Mouse (Mus musculus): Measurements from ENCODE around the gene Ovch2.
"Not testable (repeated sequence)": the region's sequence is repeated elsewhere in the genome, so short reads cannot be mapped to it uniquely, and the experiment has no call there.

Gene Ovch2

DNA sequence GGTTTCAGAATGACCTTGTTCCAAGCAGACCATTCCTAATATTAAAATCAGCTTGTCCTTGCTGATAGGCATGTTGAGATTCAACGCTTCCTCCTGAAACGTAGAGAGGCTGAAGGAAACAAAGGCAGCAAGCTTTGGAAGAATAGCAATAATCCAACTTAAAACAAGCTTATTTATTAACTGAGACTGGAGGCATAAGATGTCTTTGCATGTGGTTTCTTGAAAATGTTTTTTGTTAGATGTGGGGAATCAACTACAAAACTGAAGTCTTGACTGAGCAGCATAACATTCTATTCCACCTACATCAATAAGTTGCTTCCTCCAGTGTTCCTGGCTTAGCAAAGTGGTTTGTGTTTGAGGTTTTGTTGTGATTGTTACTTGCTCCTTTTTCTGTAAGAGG is at the start of gene Ovch2:
Gene Ovch2 (minus strand): TSS at position 101 of the 400 bp plus-strand sequence.
- DNase-seq (ENCODE audit: inconsistent age in 2 of 2, low spot score in 1 of 2), result no peak

DNA sequence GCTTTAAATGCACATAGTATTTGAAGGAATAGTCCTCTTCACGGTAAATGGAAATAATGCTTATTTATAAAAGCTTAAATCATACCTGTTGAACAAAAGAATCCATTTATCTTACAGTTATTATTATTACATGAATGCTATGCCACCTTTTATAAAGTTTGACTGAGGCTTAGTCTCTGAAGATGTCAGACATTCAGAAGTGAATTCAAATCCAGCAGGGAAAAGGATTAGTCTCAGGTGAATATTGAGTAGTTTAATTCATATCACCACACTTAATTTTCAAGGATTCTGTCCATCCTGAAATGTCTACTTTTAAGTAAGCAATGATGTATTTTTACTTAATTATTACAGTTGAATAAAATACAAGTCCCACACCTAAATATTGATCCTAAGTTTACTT is 46.4 kb upstream of the Ovch2 start, which contains the start of gene Olfr470:
Gene Olfr470 (minus strand): TSS at position 101 of the 400 bp plus-strand sequence.
- not testable (repeated sequence) for DNase-seq (ENCODE audit: inconsistent age in 2 of 2, low spot score in 1 of 2)

GRCm38 (mm10) chr7:107841719-107842118 is 40.7 kb upstream of the Ovch2 start:
- peak in 1 of 2 experiments; percentile 35 for DNase-seq (ENCODE audit: inconsistent age in 2 of 2, low spot score in 1 of 2)

GRCm38 (mm10) chr7:107825441-107825840 is 24.4 kb upstream of the Ovch2 start, which contains the start of gene Olfr469:
Olfr469 (minus strand) TSS chr7:107825541.
- not testable (repeated sequence) for DNase-seq (ENCODE audit: inconsistent age in 2 of 2, low spot score in 1 of 2)

GRCm38 (mm10) chr7:107823867-107824266 is 22.9 kb upstream of the Ovch2 start:
- DNase-seq (ENCODE audit: inconsistent age in 2 of 2, low spot score in 1 of 2), result not testable (repeated sequence)

DNA sequence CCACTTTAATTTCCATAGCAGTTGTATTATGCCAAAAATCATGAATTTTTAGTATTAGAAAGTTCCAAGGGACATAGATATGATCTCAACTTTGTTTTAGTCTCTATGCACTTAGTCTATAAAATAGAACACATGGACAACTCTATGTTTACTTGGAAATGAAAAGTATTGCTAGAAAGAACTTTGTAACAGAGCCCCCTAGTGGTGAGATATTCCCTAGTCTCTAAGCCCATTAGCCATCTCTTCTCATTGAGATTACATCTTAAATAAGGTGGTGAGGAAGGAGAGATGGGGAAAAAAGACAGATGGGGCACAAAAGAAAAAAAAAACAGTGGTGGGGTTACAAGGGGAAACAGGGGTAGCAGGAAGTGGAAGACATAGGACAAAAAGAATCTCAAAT is 18.4 kb upstream of the Ovch2 start:
- peak in 1 of 2 experiments; percentile 39 for DNase-seq (ENCODE audit: inconsistent age in 2 of 2, low spot score in 1 of 2)

GRCm38 (mm10) chr7:107811963-107812362 is 11.0 kb upstream of the Ovch2 start, which contains the start of gene Olfr467:
Olfr467 (plus strand) TSS chr7:107812263.
- DNase-seq (ENCODE audit: inconsistent age in 2 of 2, low spot score in 1 of 2), result no peak

DNA sequence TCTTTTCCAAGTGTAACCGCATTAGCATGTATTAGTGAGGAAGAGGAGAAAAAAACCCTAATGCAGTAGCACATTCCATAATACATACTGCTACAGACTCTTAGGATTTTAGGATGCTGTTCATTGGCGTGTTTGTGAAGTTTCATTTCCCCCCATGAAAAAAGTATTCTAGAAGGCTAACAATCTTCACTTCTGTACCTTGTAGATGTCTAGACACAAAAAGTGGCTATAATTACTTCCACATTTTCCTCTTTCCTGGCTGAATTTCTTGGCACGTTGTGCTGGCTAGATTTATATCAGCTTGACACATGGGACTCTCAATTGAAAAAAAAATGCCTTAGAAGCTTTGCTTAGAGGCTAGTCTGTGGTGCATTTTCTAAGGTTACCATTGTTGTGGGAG is 1.1 kb upstream of the Ovch2 start:
- DNase-seq (ENCODE audit: inconsistent age in 2 of 2, low spot score in 1 of 2), result no peak

DNA sequence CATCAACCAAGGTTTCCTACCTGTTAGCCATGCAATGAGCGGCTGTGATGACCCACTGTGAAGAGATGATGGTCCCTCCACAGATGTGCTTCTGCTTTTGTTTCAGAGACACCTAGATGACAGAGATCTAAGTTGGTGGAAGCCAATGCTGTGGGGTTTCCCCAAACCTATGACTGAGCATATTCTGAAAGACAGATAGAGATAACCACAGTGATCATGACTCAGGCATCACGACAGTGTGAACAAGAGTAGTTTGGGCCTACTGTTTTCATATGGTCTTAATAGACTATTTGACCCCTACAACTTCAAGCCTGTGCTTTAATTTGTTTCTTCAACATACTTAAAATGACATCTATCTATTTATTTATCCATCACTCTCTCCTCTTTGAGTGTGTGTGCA is 4.5 kb downstream of the Ovch2 start:
- no peak for DNase-seq (ENCODE audit: inconsistent age in 2 of 2, low spot score in 1 of 2)

DNA sequence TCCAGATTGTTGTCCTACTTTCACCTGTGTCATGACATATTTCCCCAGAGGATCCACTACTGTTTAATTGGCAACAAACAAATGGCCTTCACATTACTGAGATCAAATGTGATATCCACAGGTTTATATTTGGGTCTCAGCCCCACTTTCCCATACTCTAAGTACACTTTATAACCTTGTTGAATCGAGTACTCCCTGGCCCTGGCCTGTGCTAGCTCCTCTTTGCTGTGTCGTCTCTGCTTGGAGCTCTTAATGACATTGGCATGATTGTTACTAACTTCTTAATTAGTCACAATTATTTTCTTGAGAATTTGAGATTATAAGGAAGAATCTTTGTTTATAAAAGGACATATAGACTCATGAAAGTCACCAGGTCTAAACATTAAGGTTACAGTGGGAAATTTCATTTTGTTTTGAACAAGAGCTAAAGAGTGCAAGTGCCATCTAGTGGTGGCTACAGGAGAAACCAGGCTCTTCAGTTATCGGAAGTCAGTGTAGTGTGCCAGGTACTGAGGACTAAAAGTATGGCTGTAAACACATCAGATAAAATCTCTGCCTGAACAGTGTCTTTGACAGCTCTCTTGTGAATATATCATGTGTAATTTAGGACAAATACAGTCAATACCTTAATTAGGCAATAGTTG is 12.9 kb downstream of the Ovch2 start:
- DNase-seq (ENCODE audit: inconsistent age in 2 of 2, low spot score in 1 of 2), result peak in 1 of 2 experiments; percentile 42

- peak in 1 of 2 experiments; percentile 29 for DNase-seq (ENCODE audit: inconsistent age in 2 of 2, low spot score in 1 of 2)
Measured at GRCm38 (mm10) chr7:107779611-107780010, 21.4 kb downstream of the Ovch2 start.

GRCm38 (mm10) chr7:107778216-107778615 is 22.8 kb downstream of the Ovch2 start:
- DNase-seq (ENCODE audit: inconsistent age in 2 of 2, low spot score in 1 of 2), result no peak

DNA sequence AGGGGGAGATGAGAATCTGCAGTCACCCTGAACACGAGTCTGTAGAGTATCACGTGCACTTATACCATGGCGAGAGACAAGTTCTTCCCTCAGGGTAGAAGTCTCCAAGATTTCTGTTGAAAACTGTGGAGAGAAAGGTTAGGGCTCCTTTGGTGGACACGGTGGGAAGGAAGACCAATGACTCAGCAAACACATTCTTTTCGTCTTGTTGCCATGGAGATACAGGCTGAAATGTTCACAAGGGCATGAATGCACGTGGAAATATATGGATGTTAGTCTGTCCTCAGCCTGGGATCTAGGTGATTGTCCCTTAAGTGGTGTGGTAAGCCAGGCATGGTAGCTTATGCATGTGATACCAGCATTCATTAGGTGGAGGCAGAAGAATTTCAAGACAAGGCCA is 30.2 kb downstream of the Ovch2 start:
- no peak for DNase-seq (ENCODE audit: inconsistent age in 2 of 2, low spot score in 1 of 2)

DNA sequence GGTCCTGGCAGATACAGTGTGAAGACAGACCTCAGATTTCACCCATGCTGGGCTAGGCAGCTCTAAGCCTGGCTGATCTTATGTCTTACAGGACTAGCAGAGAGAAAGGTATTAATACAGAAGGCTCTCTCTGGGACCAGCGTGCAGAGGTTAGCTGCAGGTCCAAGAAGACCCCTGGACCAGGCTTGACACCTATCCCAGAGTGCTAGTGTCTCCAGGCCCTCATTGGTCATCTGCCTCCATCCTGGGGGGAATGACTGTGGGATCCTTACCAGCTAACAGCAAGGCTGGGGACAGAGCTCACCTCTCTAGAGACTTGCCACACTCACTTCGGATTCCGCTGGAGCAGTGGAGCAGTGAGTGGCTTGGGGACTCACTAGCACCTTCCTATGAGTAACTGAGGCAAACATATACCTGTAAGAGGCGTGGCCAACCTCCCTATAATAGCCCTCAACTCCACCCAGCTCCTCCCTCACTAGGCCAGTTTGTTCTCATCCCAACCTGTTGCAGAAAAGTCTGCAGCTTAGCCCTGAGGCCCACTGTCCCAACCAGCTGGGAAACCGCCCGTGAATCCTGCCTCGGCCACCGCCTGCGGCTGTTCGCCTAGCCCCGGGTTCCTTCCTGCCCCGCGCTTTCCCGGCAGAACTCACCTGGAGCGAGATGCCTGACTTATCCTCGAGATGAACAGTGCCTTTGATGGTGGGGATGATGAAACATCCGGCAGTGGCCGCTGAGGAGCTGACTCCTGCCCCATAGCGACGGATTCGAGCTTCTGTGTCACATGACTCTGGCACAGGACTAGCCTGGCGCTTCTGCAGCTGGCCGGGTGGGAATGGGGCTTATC is 43.5 kb downstream of the Ovch2 start, which contains the start of gene Cyb5r2:
Gene Cyb5r2 (minus strand): TSS at position 725 of the 844 bp plus-strand sequence.
- DNase-seq (ENCODE audit: inconsistent age in 2 of 2, low spot score in 1 of 2), result peak in 1 of 2 experiments; percentile 43

GRCm38 (mm10) chr7:107756748-107757147 is 44.3 kb downstream of the Ovch2 start:
- no peak for DNase-seq (ENCODE audit: inconsistent age in 2 of 2, low spot score in 1 of 2)

GRCm38 (mm10) chr7:107755905-107756304 is 45.1 kb downstream of the Ovch2 start:
- DNase-seq (ENCODE audit: inconsistent age in 2 of 2, low spot score in 1 of 2), result no peak

GRCm38 (mm10) chr7:107752031-107752520 is 48.9 kb downstream of the Ovch2 start:
- no peak for DNase-seq (ENCODE audit: inconsistent age in 2 of 2, low spot score in 1 of 2)

DNA sequence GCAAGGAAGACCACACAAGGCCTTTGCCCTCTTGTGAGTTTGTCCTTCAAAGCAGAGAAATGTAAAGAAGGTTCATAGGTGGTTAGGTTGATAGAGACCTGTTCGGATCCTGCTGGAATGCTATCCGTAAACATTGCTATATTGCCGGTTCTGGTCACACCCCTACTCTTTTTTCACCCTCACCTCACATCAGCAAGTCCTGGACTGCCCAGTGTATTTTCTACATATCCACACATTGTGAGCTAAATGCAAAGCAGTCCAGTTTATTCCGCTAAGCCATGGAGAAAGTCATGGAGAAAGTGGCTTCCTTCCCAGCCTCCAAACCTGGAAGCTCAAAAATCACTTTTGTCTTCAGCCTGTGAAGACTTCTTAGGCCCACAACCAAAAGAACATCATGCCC is 51.3 kb downstream of the Ovch2 start:
- no peak for DNase-seq (ENCODE audit: inconsistent age in 2 of 2, low spot score in 1 of 2)

DNA sequence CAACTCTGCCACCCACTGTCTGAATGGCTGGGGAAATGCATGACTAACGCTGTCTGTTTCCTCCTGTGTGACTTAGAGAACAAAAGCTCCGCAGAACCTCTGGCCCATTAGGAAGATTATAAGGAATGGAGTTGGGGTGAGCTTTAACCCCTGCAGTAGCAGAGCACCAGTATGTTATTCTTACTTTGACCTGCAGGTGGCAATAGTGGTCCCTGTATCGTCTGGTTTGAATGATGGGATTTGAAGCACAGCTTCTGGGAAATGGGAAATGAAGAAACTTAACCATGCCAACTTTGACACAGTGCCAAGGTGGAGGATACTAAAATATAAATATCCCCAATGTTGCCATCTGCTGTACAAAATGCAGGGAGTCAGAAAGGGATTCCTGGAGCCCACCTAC is 51.7 kb downstream of the Ovch2 start:
- DNase-seq (ENCODE audit: inconsistent age in 2 of 2, low spot score in 1 of 2), result peak in 1 of 2 experiments; percentile 68

- peak; percentile 23 to 80 for DNase-seq (ENCODE audit: inconsistent age in 2 of 2, low spot score in 1 of 2)
Measured at GRCm38 (mm10) chr7:107747954-107748353, 53.1 kb downstream of the Ovch2 start.

DNA sequence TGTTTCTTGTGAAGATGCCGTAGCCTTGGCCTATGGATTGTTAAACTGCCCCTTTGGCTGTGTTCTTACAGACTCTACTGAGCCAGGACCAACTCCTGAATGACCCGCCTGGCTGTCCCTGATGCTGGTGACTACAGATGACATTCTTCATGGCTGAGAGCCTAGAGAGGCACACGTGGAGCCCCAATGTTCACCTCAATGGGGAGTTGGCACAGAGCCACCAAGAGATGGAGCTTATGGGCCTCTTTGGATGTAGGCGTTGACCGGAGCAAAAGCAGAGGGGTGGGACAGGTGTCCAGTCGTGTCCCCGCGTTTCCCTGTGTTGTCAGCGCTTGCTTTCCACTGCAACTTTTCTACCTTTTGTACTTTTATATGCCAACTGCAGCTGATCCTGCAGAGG is 53.5 kb downstream of the Ovch2 start:
- DNase-seq (ENCODE audit: inconsistent age in 2 of 2, low spot score in 1 of 2), result no peak

DNA sequence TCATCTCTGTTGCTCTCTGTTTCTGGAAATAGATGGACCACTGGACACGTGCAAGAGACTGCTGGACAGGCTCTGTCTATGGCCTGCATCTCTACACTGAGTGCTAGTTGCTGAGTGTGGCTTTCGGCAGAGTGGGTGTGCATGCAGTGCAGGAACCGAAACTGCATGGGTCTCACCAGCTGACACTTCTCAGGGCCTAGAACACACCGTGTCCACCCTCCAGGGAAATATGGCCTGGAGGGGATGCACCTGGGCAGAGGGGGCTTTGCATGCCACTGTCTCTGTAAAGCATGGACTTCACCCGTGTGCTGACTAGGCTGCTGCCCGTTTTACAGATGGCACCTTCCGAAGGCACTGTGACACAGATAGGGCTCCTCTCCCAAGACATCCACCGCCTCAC is 55.0 kb downstream of the Ovch2 start:
- DNase-seq (ENCODE audit: inconsistent age in 2 of 2, low spot score in 1 of 2), result no peak
